Mouse (Mus musculus) lung, postnatal 0 days (tissue): ENCODE measurements at regions not wholly inside any gene's neighbourhood (a gene's known extent, or its start where the extent isn't known, plus 50 kb on each side); places are given as distances from the start of the nearest gene placed in this dataset.
A peak's percentile ranks its signal among the peaks of the same experiment; 100 is the strongest.
"Not testable (repeated sequence)": the region's sequence is repeated elsewhere in the genome, so short reads cannot be mapped to it uniquely, and the experiment has no call there.

ENCODE experiments used
- ATAC-seq: fragments of 200-750 bp; cut with Nextera tagmentation; 2 replicates; pipeline ENCODE4 v1.8.0; 2017; ENCODE audit warnings: moderate library complexity
- DNase-seq: peaks from one replicate; pipeline ENCODE4 v3.0.0-alpha.2; 2016; ENCODE audit warnings: low spot score
- H3K27ac ChIP-seq: fragments of 300-500 bp; sonication (generic); 2 replicates; pipeline ENCODE4 v1.5.1; 2014; ENCODE audit warnings: antibody characterized with exemption, mild to moderate bottlenecking, low read length, mixed read lengths
- H3K27me3 ChIP-seq: fragments of 300-500 bp; sonication (generic); replicated peaks from 2 replicates; pipeline ENCODE4 v1.6.1; 2014; ENCODE audit warnings: low read length, mixed read lengths; ENCODE audit not compliant: insufficient read depth
- H3K36me3 ChIP-seq: fragments of 300-500 bp; sonication (generic); 2 replicates; pipeline ENCODE4 v1.6.1; 2014; ENCODE audit warnings: low read length, mixed read lengths; ENCODE audit not compliant: insufficient read depth
- H3K4me1 ChIP-seq: fragments of 300-500 bp; sonication (generic); 2 replicates; pipeline ENCODE4 v1.6.1; 2014; ENCODE audit warnings: antibody characterized with exemption, low read depth, low read length, mixed read lengths; ENCODE audit not compliant: insufficient read depth
- H3K4me2 ChIP-seq: fragments of 300-500 bp; sonication (generic); replicated peaks from 2 replicates; pipeline ENCODE4 v1.6.1; 2014; ENCODE audit warnings: low read depth, mild to moderate bottlenecking, low read length, moderate library complexity, mixed read lengths
- H3K4me3 ChIP-seq: fragments of 300-500 bp; sonication (generic); 2 replicates; pipeline ENCODE4 v1.5.1; 2014; ENCODE audit warnings: low read depth, low read length
- H3K9ac ChIP-seq: fragments of 300-500 bp; sonication (generic); replicated peaks from 2 replicates; pipeline ENCODE4 v1.6.1; 2014; ENCODE audit warnings: low read depth, mild to moderate bottlenecking
- H3K9me3 ChIP-seq: fragments of 300-500 bp; sonication (generic); 2 replicates; pipeline ENCODE4 v1.6.1; 2016; ENCODE audit warnings: low read length, mixed read lengths
- CTCF ChIP-seq: IDR thresholded peaks from 2 replicates; pipeline ENCODE4 v1.5.1; 2016; ENCODE audit warnings: antibody characterized with exemption, mild to moderate bottlenecking
- EP300 ChIP-seq: IDR thresholded peaks from 2 replicates; pipeline ENCODE4 v1.6.1; 2016; ENCODE audit warnings: antibody characterized with exemption, mild to moderate bottlenecking, control low read depth
- WGBS: fragments of 180-500 bp; shearing (Covaris S2); extraction: QIAGEN DNeasy Blood & Tissue Kit; methylation state at CpG from one replicate; pipeline ENCODE4 v1.1.7; 2014; 5-methylcytosine and 5-hydroxymethylcytosine counted together

GRCm38 (mm10) chr5:40177982-40178748, 422.9 kb upstream of the Hs3st1 start:
- H3K36me3 ChIP-seq, result no peaks in the 10 kb centered on the region
- DNase-seq (no peak), ATAC-seq (no peak)

GRCm38 (mm10) chr5:40136740-40137285, 381.5 kb upstream of the Hs3st1 start:
- DNase-seq (no peak), ATAC-seq (no peak)
- no peak for TF ChIP-seq CTCF
- no peak for TF ChIP-seq EP300
- H3K4me1 ChIP-seq, result no peaks in the 10 kb centered on the region
- no peak overlapping the region for H3K27ac ChIP-seq
- H3K4me3 ChIP-seq, result no peak overlapping the region
- WGBS, result 82% methylated on average over 3 of the region's 3 CpGs
- no peak overlapping the region for H3K4me2 ChIP-seq
- no peak overlapping the region for H3K9ac ChIP-seq
- H3K36me3 ChIP-seq, result no peaks in the 10 kb centered on the region
- H3K27me3 ChIP-seq, result no peaks in the 10 kb centered on the region
- H3K9me3 ChIP-seq, result no peaks in the 10 kb centered on the region

More at GRCm38 (mm10) chr5:40177982-40178748, 422.9 kb upstream of the Hs3st1 start:
- Histone ChIP-seq H3K9me3 (no peaks in the 10 kb centered on the region), H3K27me3 (no peaks in the 10 kb centered on the region), H3K4me2 (no peak overlapping the region), H3K4me3 (no peak overlapping the region), H3K27ac (no peak overlapping the region), H3K4me1 (no peaks in the 10 kb centered on the region), H3K9ac (no peak overlapping the region)
- TF ChIP-seq CTCF (no peak), EP300 (no peak)
- WGBS, result 54% methylated on average over 2 of the region's 2 CpGs

- no peak overlapping the region for H3K4me3 ChIP-seq
- H3K9ac ChIP-seq, result no peak overlapping the region
- H3K36me3 ChIP-seq, result no peaks in the 10 kb centered on the region
- peak; percentile 23 for TF ChIP-seq CTCF
- TF ChIP-seq EP300, result no peak
- ATAC-seq, result no peak
- H3K9me3 ChIP-seq, result no peaks in the 10 kb centered on the region
- 54% methylated on average over 1 of the region's 1 CpGs for WGBS
- no peak overlapping the region for H3K4me2 ChIP-seq
- DNase-seq, result no peak
- H3K27ac ChIP-seq, result no peak overlapping the region
- H3K4me1 ChIP-seq, result no peaks in the 10 kb centered on the region
- H3K27me3 ChIP-seq, result no peaks in the 10 kb centered on the region
Observed at GRCm38 (mm10) chr5:40124337-40124736, 369.1 kb upstream of the Hs3st1 start.

GRCm38 (mm10) chr5:40116849-40117248, 361.6 kb upstream of the Hs3st1 start:
- TF ChIP-seq EP300 (no peak), CTCF (no peak)
- Histone ChIP-seq H3K4me2 (no peak overlapping the region), H3K36me3 (no peaks in the 10 kb centered on the region), H3K4me3 (no peak overlapping the region), H3K27ac (no peak overlapping the region), H3K9ac (no peak overlapping the region), H3K4me1 (no peaks in the 10 kb centered on the region), H3K27me3 (no peaks in the 10 kb centered on the region), H3K9me3 (no peaks in the 10 kb centered on the region)
- no peak for DNase-seq
- ATAC-seq, result no peak

GRCm38 (mm10) chr5:40089576-40089975, 334.3 kb upstream of the Hs3st1 start:
- H3K9ac ChIP-seq, H3K36me3 ChIP-seq, H3K4me3 ChIP-seq, H3K9me3 ChIP-seq, ATAC-seq, DNase-seq, H3K4me2 ChIP-seq, H3K4me1 ChIP-seq, H3K27ac ChIP-seq, H3K27me3 ChIP-seq: not testable (repeated sequence)
- WGBS, result 85% methylated on average over 5 of the region's 5 CpGs

- Histone ChIP-seq H3K4me2 (no peak overlapping the region), H3K9ac (no peak overlapping the region), H3K4me3 (no peak overlapping the region), H3K4me1 (no peaks in the 10 kb centered on the region), H3K27me3 (no peaks in the 10 kb centered on the region), H3K36me3 (no peaks in the 10 kb centered on the region), H3K9me3 (no peaks in the 10 kb centered on the region), H3K27ac (no peak overlapping the region)
- DNase-seq (peak; percentile 44), ATAC-seq (peak; percentile 80)
- 38% methylated on average over 5 of the region's 5 CpGs for WGBS
- TF ChIP-seq CTCF (no peak), EP300 (peak; percentile 71)
Observed at GRCm38 (mm10) chr5:40045288-40045687, 290.0 kb upstream of the Hs3st1 start.
